Mouse (Mus musculus): ENCODE data around the gene Gm20604. TPM values are rescaled to one million over a fixed set of nuclear protein-coding genes. Genes with fewer than 3 reads are reported as not detected.
A peak's percentile ranks its signal among the peaks of the same experiment; 100 is the strongest.

Gm20604 gene
- polyA plus RNA-seq, 1 experiment from 2014 or later: 20.5 TPM

DNA sequence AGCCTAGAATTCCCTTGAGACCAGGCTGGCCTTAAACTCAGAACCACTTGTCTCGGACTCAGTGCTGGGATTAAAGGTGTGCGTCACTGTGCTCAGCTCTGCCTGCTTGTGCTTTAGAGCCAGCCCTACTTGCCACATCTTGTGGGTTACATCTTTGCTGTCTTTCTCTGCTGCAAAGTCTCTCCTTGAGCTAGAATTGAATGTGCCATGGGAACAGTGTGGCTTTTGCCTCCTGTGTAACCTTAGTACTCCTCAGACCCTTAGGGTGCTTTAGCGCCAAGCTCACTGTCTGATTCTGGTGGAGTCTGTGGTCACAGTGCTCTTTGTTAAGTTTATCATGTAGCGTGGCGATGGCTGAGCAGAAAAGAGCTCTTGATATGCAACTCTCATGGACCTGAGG is 14.2 kb upstream of the Gm20604 start:
- peaks cover 47% of the 10 kb centered on the region for H3K36me3 ChIP-seq (ENCODE audit: control insufficient read depth, insufficient read depth, low read length)
- no peak overlapping the region for H3K27ac ChIP-seq (ENCODE audit: low read depth, low read length)
- H3K27me3 ChIP-seq (ENCODE audit: control insufficient read depth, insufficient read depth, low read length): no peaks in the 10 kb centered on the region
- no peaks in the 10 kb centered on the region for H3K9me3 ChIP-seq (replicated peaks; ENCODE audit: control insufficient read depth, low read length)
- no peak overlapping the region for H3K9ac ChIP-seq (ENCODE audit: low read depth, low read length)
- no peaks in the 10 kb centered on the region for H3K4me1 ChIP-seq (ENCODE audit: control insufficient read depth, insufficient read depth, low read length)
- 95% methylated on average over 5 of the region's 5 CpGs for WGBS (ENCODE audit: insufficient replicate concordance)
- H3K4me3 ChIP-seq (ENCODE audit: low read depth, low read length): no peak overlapping the region
- no peak for ATAC-seq (replicated peaks; ENCODE audit: insufficient number of reproducible peaks, low FRiP score, low TSS enrichment)
- H3K4me2 ChIP-seq: no peak overlapping the region

DNA sequence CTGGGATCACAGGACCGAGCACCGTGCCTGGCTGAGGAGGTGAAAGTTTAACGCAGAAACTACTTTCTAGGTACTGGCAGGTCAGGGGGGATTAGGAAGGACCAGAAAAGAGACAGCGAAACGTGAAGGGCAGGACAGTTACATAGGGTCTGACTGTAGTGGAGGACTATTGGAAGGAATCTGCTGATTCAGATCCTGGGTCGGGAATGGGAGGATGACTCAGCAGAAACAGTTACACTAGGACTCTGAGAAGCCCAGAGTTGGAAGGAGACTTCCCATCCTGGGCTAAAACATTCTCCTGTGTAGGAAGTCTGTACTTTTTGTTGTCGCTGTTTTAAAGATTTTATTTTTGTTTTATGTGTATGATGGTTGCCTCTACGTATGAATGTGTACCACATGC is 13.1 kb upstream of the Gm20604 start:
- Histone ChIP-seq H3K4me3 (ENCODE audit: low read depth, low read length) (no peak overlapping the region), H3K4me2 (no peak overlapping the region), H3K9me3 (replicated peaks; ENCODE audit: control insufficient read depth, low read length) (no peaks in the 10 kb centered on the region), H3K9ac (ENCODE audit: low read depth, low read length) (no peak overlapping the region), H3K27me3 (ENCODE audit: control insufficient read depth, insufficient read depth, low read length) (no peaks in the 10 kb centered on the region), H3K36me3 (ENCODE audit: control insufficient read depth, insufficient read depth, low read length) (peaks cover 49% of the 10 kb centered on the region), H3K4me1 (ENCODE audit: control insufficient read depth, insufficient read depth, low read length) (no peaks in the 10 kb centered on the region), H3K27ac (ENCODE audit: low read depth, low read length) (no peak overlapping the region)
- WGBS (ENCODE audit: insufficient replicate concordance): 96% methylated on average over 8 of the region's 8 CpGs
- ATAC-seq (replicated peaks; ENCODE audit: insufficient number of reproducible peaks, low FRiP score, low TSS enrichment): no peak

DNA sequence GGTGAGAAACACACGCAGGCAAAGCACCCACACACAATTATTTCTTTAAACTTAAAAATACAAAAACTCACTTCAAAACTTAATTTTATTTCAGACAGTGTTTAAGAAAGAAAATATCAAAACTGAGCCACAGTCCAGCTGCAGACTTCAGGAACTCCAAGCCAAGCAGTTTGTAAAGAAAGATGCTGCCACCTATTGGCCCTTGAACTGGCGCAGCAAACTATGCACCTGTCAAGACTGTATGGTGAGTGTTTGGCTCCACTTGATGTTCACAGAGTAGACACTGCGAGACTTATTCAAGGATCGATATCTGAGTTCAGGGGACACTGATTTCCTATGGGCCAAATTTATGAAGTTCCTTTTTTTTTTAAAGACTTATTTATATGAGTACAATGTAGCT is 10.5 kb upstream of the Gm20604 start:
- 92% methylated on average over 4 of the region's 4 CpGs for WGBS (ENCODE audit: insufficient replicate concordance)
- H3K9me3 ChIP-seq (replicated peaks; ENCODE audit: control insufficient read depth, low read length): no peaks in the 10 kb centered on the region
- H3K4me2 ChIP-seq: no peak overlapping the region
- no peaks in the 10 kb centered on the region for H3K4me1 ChIP-seq (ENCODE audit: control insufficient read depth, insufficient read depth, low read length)
- H3K9ac ChIP-seq (ENCODE audit: low read depth, low read length): no peak overlapping the region
- no peak overlapping the region for H3K4me3 ChIP-seq (ENCODE audit: low read depth, low read length)
- peaks cover 37% of the 10 kb centered on the region for H3K36me3 ChIP-seq (ENCODE audit: control insufficient read depth, insufficient read depth, low read length)
- no peak overlapping the region for H3K27ac ChIP-seq (ENCODE audit: low read depth, low read length)
- H3K27me3 ChIP-seq (ENCODE audit: control insufficient read depth, insufficient read depth, low read length): no peaks in the 10 kb centered on the region
- ATAC-seq (replicated peaks; ENCODE audit: insufficient number of reproducible peaks, low FRiP score, low TSS enrichment): no peak

DNA sequence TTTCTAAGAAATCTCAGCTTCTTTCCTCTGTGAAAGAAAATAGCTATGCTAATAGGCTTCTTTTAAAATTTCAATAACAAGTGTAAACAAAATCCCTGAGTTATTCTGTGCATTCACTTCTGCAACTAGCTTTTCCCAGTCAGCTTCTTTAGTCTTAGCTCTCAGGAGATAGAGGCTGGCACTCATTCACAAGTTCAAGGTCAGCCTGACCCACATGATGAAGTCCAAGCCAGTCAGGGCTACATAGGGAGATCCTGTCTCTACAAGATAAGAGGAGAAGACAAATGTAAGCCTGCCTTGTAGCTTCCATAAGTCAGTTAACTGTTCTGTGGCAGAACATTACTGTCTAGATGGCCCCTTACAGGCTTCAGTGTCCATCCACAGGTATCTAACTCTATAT is 5.2 kb upstream of the Gm20604 start:
- ATAC-seq (replicated peaks; ENCODE audit: insufficient number of reproducible peaks, low FRiP score, low TSS enrichment): no peak
- Histone ChIP-seq H3K4me2 (no peak overlapping the region), H3K27me3 (ENCODE audit: control insufficient read depth, insufficient read depth, low read length) (no peaks in the 10 kb centered on the region), H3K4me1 (ENCODE audit: control insufficient read depth, insufficient read depth, low read length) (peaks cover 13% of the 10 kb centered on the region), H3K36me3 (ENCODE audit: control insufficient read depth, insufficient read depth, low read length) (peaks cover 10% of the 10 kb centered on the region; the same call in 1 of the 2 replicates), H3K9me3 (replicated peaks; ENCODE audit: control insufficient read depth, low read length) (no peaks in the 10 kb centered on the region), H3K27ac (ENCODE audit: low read depth, low read length) (no peak overlapping the region), H3K9ac (ENCODE audit: low read depth, low read length) (no peak overlapping the region), H3K4me3 (ENCODE audit: low read depth, low read length) (no peak overlapping the region)

DNA sequence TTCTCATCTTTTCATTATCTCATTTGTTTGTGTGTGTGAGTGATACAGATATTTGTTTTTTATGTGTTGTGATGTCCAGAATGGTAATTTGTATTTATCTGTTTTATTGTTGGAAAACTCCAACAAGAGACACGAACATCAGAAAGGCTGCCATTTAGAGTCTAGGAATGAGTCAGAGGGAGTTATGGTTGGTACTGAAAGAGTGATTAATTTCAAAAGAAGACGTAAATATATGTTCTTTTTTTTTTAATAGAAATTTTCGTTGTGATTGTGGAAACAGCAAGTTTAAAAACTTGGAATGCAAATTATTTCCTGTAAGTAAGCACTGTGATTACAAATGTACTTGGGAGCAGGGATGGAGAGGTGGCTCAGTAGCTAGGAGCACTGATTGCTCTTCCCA is 3.2 kb upstream of the Gm20604 start:
- no peak for ATAC-seq (replicated peaks; ENCODE audit: insufficient number of reproducible peaks, low FRiP score, low TSS enrichment)
- Histone ChIP-seq H3K36me3 (ENCODE audit: control insufficient read depth, insufficient read depth, low read length) (peaks cover 6% of the 10 kb centered on the region; the same call in 1 of the 2 replicates), H3K9ac (ENCODE audit: low read depth, low read length) (no peak overlapping the region), H3K4me3 (ENCODE audit: low read depth, low read length) (no peak overlapping the region), H3K27me3 (ENCODE audit: control insufficient read depth, insufficient read depth, low read length) (no peaks in the 10 kb centered on the region), H3K27ac (ENCODE audit: low read depth, low read length) (no peak overlapping the region), H3K9me3 (replicated peaks; ENCODE audit: control insufficient read depth, low read length) (no peaks in the 10 kb centered on the region), H3K4me1 (ENCODE audit: control insufficient read depth, insufficient read depth, low read length) (peaks cover 14% of the 10 kb centered on the region), H3K4me2 (no peak overlapping the region)
- 84% methylated on average over 3 of the region's 3 CpGs for WGBS (ENCODE audit: insufficient replicate concordance)

DNA sequence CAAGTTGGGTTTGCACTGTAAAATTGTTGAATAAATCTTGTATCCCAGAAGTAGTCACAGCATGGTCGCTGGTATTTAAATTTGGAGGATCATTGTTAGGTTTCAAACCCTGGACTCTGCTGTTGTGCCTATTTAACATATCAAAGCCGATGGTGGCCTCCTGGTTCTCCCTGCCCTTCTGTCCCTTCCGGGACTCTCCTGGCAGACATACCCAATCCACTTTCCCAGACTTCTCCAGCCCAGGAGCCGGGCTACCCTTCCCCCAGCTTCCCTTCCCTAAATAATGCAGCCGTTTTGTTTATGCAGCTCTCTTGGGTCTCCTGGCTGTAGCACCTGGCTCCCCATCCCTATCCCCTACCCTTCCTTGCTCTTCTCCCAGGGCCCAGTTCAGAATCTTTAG is 464 bp upstream of the Gm20604 start:
- Histone ChIP-seq H3K9ac (ENCODE audit: low read depth, low read length) (peak overlapping the region; percentile 77), H3K4me3 (ENCODE audit: low read depth, low read length) (peak overlapping the region; percentile 73), H3K36me3 (ENCODE audit: control insufficient read depth, insufficient read depth, low read length) (0 out of 2 replicates have a peak, but pooled peaks cover 3% of the 10 kb centered on the region), H3K4me1 (ENCODE audit: control insufficient read depth, insufficient read depth, low read length) (peaks cover 20% of the 10 kb centered on the region), H3K27ac (ENCODE audit: low read depth, low read length) (no peak overlapping the region), H3K4me2 (peak overlapping the region; percentile 87), H3K27me3 (ENCODE audit: control insufficient read depth, insufficient read depth, low read length) (no peaks in the 10 kb centered on the region), H3K9me3 (replicated peaks; ENCODE audit: control insufficient read depth, low read length) (no peaks in the 10 kb centered on the region)
- 3% methylated on average over 5 of the region's 5 CpGs for WGBS (ENCODE audit: insufficient replicate concordance)
- ATAC-seq (replicated peaks; ENCODE audit: insufficient number of reproducible peaks, low FRiP score, low TSS enrichment): no peak

DNA sequence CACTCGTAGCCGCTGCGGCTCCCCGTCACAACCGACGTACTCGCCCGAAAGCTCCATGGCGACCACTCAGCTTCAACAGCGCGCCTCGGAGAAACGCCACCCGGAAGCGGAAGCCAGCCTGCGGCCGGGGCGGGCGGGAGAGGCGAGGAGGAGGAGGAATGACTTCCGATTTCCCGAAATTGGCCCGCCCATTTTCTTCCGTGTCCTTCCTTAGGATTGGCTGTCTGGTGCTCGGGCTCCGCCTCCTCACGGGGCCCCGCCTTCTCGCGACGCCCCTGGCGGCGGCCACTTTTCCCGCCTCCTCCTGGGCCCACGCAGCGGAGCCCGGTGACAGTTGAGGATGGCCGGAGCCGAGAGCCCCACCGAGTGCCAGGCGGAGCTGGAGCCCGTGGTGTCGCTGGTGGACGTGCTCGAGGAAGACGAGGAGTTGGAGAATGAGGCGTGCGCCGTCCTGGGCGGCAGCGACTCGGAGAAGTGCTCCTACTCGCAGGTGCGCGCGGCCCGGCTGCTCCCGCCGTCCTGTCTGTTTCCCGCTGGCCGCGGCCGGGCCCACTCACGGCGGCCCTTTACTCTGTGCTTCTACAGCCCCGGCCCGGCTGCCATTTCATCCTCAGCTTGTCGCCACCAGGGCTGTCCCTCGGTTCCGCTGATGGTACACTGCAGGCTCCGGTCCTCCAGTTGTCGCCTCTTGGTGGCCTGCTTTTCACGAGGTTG is 626 bp downstream of the Gm20604 start, which contains the start of the genes Gm28051, Gon7 and Ubr7:
Gm28051 (minus strand) TSS at position 77 of the 714 bp plus-strand sequence.
Gon7 (minus strand) TSS at position 115 of the 714 bp plus-strand sequence.
Ubr7 (plus strand) TSS at position 279 of the 714 bp plus-strand sequence.
- Histone ChIP-seq H3K27ac (ENCODE audit: low read depth, low read length) (peak within 1 kb of the TSS; percentile 91), H3K36me3 (ENCODE audit: control insufficient read depth, insufficient read depth, low read length) (no peaks in the 10 kb centered on the region), H3K4me3 (ENCODE audit: low read depth, low read length) (peak within 1 kb of the TSS; percentile 73), H3K9ac (ENCODE audit: low read depth, low read length) (peak within 1 kb of the TSS; percentile 78), H3K27me3 (ENCODE audit: control insufficient read depth, insufficient read depth, low read length) (no peaks in the 10 kb centered on the region), H3K9me3 (replicated peaks; ENCODE audit: control insufficient read depth, low read length) (no peaks in the 10 kb centered on the region), H3K4me1 (ENCODE audit: control insufficient read depth, insufficient read depth, low read length) (peaks cover 20% of the 10 kb centered on the region), H3K4me2 (peak within 1 kb of the TSS; percentile 87)
- ATAC-seq (replicated peaks; ENCODE audit: insufficient number of reproducible peaks, low FRiP score, low TSS enrichment): peak; percentile 92
- WGBS (ENCODE audit: insufficient replicate concordance): under 1% methylated on average over 68 of the region's 73 CpGs

DNA sequence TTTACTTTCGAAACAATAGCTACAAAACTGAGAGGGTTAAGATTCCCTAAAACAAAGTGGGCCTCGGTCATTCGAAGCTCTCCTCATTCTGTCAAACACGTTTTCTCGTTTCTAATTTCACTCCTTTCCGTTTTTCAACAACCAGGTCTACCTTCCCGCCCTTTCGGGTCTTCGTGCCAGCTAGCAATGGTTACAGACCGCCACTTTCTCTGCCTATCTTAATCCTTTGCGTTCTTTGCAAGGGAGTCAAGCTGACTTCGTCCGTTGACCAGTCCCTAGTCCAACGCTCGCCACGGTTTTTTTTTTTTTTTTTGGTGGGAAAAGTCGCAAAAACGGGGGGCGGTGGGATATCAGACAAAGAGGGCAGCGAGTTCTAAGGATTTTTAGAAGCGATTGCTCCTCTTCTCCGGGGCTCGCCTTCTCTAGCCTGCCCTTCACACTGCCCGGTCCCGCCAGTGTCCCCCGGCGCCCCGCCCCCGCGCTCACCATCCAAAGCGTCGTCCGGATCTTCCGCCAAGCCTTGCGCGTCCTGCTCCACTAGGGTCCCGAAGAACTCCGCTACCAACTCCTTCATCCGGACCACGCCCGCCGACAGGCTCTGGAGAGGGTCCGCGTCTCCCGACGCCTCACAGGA is 1.3 kb downstream of the Gm20604 start:
- peak overlapping the region; percentile 79 for H3K4me2 ChIP-seq
- peak overlapping the region; percentile 78 for H3K9ac ChIP-seq (ENCODE audit: low read depth, low read length)
- no peaks in the 10 kb centered on the region for H3K36me3 ChIP-seq (ENCODE audit: control insufficient read depth, insufficient read depth, low read length)
- peak overlapping the region; percentile 91 for H3K27ac ChIP-seq (ENCODE audit: low read depth, low read length)
- no peaks in the 10 kb centered on the region for H3K27me3 ChIP-seq (ENCODE audit: control insufficient read depth, insufficient read depth, low read length)
- H3K4me1 ChIP-seq (ENCODE audit: control insufficient read depth, insufficient read depth, low read length): peaks cover 20% of the 10 kb centered on the region
- peak; percentile 85 for ATAC-seq (replicated peaks; ENCODE audit: insufficient number of reproducible peaks, low FRiP score, low TSS enrichment)
- under 1% methylated on average over 46 of the region's 46 CpGs for WGBS (ENCODE audit: insufficient replicate concordance)
- H3K9me3 ChIP-seq (replicated peaks; ENCODE audit: control insufficient read depth, low read length): no peaks in the 10 kb centered on the region
- peak overlapping the region; percentile 73 for H3K4me3 ChIP-seq (ENCODE audit: low read depth, low read length)
